Mouse (Mus musculus) adrenal gland, postnatal 0 days (tissue): ENCODE results near the gene Smim8. TPM values are rescaled to one million over a fixed set of nuclear protein-coding genes. Genes with fewer than 3 reads are reported as not detected.

ENCODE experiments used
- polyA plus RNA-seq: library from polyadenylated mRNA; unstranded; fragments of >200 nt; fragmentation: Nextera tagmentation; extraction: Ambion mirVana; gene quantifications from 2 replicates; pipeline ENCODE4 v1.2.1, GENCODE M21; 2015

Gene Smim8
- polyA plus RNA-seq = 66.5 and 68.4 TPM in 2 replicates

DNA sequence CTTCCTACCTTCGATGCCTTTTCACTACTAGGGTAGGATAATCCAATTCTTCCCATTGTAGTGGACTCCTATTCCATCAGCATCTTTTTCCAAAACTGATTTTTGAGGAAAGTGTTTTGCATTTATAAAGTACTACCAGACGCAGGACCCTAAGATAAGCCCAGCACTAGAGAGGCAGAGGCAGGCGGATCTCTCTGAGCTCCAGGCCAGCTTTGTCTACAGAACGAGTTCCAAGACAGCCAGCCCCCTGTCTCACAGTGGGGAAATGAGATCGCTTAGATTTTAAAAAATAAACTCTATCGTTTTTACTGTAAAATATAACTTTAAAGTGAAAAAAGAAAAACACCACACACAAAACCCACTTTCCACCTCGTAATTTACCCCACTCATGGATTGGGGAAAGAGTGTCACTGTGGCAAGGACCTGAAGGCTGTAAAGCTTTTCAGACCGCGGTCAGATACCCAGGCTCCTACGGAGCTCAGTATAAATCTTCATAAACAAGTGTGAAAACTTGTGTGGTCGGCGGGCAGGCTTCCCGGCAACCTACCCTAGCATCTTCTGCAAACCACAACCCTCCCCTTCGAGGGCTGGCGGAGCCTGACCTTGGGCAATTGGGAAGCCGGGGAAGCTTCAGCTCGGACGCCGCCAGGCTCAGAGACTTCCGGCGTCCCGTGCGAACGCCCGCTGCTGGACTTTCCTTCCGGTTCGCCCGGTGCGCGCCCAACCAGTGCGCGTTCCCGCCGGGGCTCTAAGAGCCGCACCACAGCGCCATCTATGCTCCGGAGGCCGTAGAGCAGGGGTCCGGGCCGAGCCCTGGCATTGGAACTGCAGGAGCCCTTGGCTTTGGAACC is at the start of gene Smim8:
Gene Smim8 (minus strand): TSS at position 747 of the 851 bp plus-strand sequence.

DNA sequence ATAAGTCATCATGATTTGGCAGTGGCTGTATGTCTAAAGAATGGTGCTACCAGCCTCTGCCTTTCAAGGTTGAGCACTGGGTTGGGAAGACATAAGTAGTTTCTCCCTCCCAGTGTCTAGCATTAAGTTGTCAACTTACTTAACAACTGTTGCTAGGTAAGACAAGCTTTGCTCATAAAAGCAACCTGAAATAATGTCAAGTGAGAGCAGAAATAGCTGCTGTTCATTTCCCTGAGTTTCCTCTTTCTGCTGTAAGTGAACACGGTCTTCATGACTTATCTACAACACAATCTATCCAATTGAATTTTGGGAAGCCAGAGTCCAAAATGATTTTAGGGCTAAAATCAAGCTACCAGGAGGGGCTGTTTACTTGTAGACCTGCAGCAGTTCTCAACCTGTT is 22.1 kb downstream of the Smim8 start, which contains the start of gene Gm136:
Gene Gm136 (minus strand): TSS at position 101 of the 400 bp plus-strand sequence.

DNA sequence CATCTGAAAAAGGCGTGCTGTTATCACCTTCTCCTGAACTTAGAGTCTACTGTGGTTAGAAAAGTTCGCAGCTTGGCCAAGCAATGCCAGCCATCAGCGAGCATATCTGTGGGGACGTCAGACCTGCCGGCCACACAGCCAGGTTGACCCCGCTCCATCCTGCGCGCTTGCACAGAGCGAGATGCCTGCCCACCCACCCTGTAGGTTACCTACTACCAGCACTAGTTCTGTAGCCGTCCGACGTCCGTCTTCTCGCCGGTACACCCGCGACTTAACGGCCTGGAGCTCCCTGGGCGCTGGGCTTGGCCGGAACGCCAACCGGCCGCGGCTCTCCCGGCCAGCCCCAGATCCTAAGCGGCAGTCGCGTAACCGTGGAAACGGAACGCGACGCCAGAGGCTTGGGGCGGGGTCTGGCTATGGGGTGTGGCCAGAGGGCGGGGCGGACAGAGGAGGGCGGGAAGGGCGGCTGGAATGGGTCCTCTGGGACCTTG is 48.3 kb downstream of the Smim8 start, which contains the start of gene Cfap206:
Gene Cfap206 (minus strand): TSS at position 356 of the 491 bp plus-strand sequence.

Other genes with a start within 250 kb of the Smim8 start
- gene Akirin2, start 227.5 kb downstream of the Smim8 start, polyA plus RNA-seq = 61.0 and 61.1 TPM in 2 replicates
- gene Orc3, start 163.5 kb downstream of the Smim8 start, polyA plus RNA-seq = 46.1 and 67.5 TPM in 2 replicates
- gene Rars2, start 163.5 kb downstream of the Smim8 start, polyA plus RNA-seq = 43.5 and 59.2 TPM in 2 replicates
- 37.0 and 55.9 TPM in 2 replicates for gene Slc35a1, start 91.0 kb downstream of the Smim8 start, polyA plus RNA-seq
- 0.29 and 0.98 TPM in 2 replicates for gene Cfap206, start 48.2 kb downstream of the Smim8 start, polyA plus RNA-seq
- gene Gm136, start 22.2 kb downstream of the Smim8 start, polyA plus RNA-seq = not detected in 2 replicates
- gene Zfp292, start 104.5 kb upstream of the Smim8 start, polyA plus RNA-seq = 8.3 and 9.7 TPM in 2 replicates
- gene Cga, start 115.4 kb upstream of the Smim8 start, polyA plus RNA-seq = not detected in 2 replicates